Mouse (Mus musculus) kidney, adult 2 months (tissue): ENCODE measurements around the gene Taar8b. TPM values are rescaled to one million over a fixed set of nuclear protein-coding genes. Genes with fewer than 3 reads are reported as not detected.
"Not testable (repeated sequence)": the region's sequence is repeated elsewhere in the genome, so short reads cannot be mapped to it uniquely, and the experiment has no call there.

Experiments used
- DNase-seq: peaks from one replicate; pipeline ENCODE4 v3.0.0; 2021
- H3K27ac ChIP-seq: fragments of 200-500 bp; 2 replicates; pipeline ENCODE4 v1.5.1; 2012; ENCODE audit warnings: low read depth, low read length, control low read depth, inconsistent platforms; ENCODE audit not compliant: insufficient read depth
- H3K27me3 ChIP-seq: fragments of 200-500 bp; replicated peaks from 2 replicates; pipeline ENCODE4 v1.6.1; 2012; ENCODE audit warnings: mild to moderate bottlenecking, moderate library complexity, low read length, inconsistent platforms; ENCODE audit not compliant: control insufficient read depth, insufficient read depth
- H3K36me3 ChIP-seq: fragments of 200-500 bp; 2 replicates; pipeline ENCODE4 v1.6.1; 2012; ENCODE audit warnings: mild to moderate bottlenecking, moderate library complexity, low read length, inconsistent platforms; ENCODE audit not compliant: control insufficient read depth, insufficient read depth
- H3K4me1 ChIP-seq: fragments of 200-500 bp; 2 replicates; pipeline ENCODE4 v1.6.1; 2011; ENCODE audit warnings: low read length; ENCODE audit not compliant: control insufficient read depth, insufficient read depth
- H3K4me3 ChIP-seq: fragments of 200-500 bp; 2 replicates; pipeline ENCODE4 v1.5.1; 2011; ENCODE audit warnings: mild to moderate bottlenecking, low read depth, low read length, control low read depth; ENCODE audit not compliant: insufficient read depth
- CTCF ChIP-seq: fragments of 200-500 bp; conservative IDR thresholded peaks from 2 replicates; pipeline ENCODE4 v1.5.1; 2011; ENCODE audit warnings: low read depth, mild to moderate bottlenecking, control low read depth, low read length, moderate library complexity, mixed read lengths; ENCODE audit not compliant: insufficient read depth, insufficient read length
- POLR2A ChIP-seq: fragments of 200-500 bp; IDR thresholded peaks from one replicate; pipeline ENCODE4 v1.6.1; 2011; ENCODE audit warnings: low read depth, low read length, control low read depth
- WGBS: fragments of 180-500 bp; shearing (Covaris S2); methylation state at CpG from one replicate; pipeline ENCODE4 v1.1.7; 2018; 5-methylcytosine and 5-hydroxymethylcytosine counted together
- polyA plus RNA-seq: library from polyadenylated mRNA; depleted of rRNA; stranded (reverse); fragments of >200 nt; gene quantifications from 2 replicates; pipeline ENCODE4 v1.2.3, GENCODE M21; 2012

Taar8b gene
- polyA plus RNA-seq, 1 experiment, result not detected

- H3K27ac ChIP-seq, result no peak overlapping the region
- H3K27me3 ChIP-seq, result no peaks in the 10 kb centered on the region
- H3K36me3 ChIP-seq, result no peaks in the 10 kb centered on the region
- TF ChIP-seq CTCF, result no peak
- TF ChIP-seq POLR2A, result no peak
- no peak overlapping the region for H3K4me3 ChIP-seq
- WGBS, result 63% methylated on average over 3 of the region's 3 CpGs
- DNase-seq, result peak; percentile 58
- no peaks in the 10 kb centered on the region; the same call in 1 of the 2 replicates for H3K4me1 ChIP-seq
Observed at GRCm38 (mm10) chr10:24108236-24108635, 16.1 kb upstream of the Taar8b start.

GRCm38 (mm10) chr10:24107747-24108146 is 15.7 kb upstream of the Taar8b start:
- Histone ChIP-seq H3K27ac (no peak overlapping the region), H3K4me1 (no peaks in the 10 kb centered on the region; the same call in 1 of the 2 replicates), H3K27me3 (no peaks in the 10 kb centered on the region), H3K36me3 (no peaks in the 10 kb centered on the region), H3K4me3 (no peak overlapping the region)
- no peak for TF ChIP-seq POLR2A
- TF ChIP-seq CTCF, result no peak
- WGBS, result 59% methylated on average over 5 of the region's 5 CpGs
- DNase-seq, result no peak

- not testable (repeated sequence) for H3K4me1 ChIP-seq, H3K4me3 ChIP-seq, H3K27ac ChIP-seq, H3K27me3 ChIP-seq, DNase-seq, H3K36me3 ChIP-seq
- WGBS, result 7% methylated on average over 1 of the region's 1 CpGs
Observed at GRCm38 (mm10) chr10:24103299-24103698, 11.2 kb upstream of the Taar8b start.

GRCm38 (mm10) chr10:24101812-24102211 is 9.7 kb upstream of the Taar8b start, which contains the start of gene Taar8c:
TSS of gene Taar8c (minus strand) at chr10:24101912.
- 91% methylated on average over 1 of the region's 3 CpGs for WGBS
- DNase-seq, result not testable (repeated sequence)

GRCm38 (mm10) chr10:24097010-24097409 is 4.9 kb upstream of the Taar8b start:
- not testable (repeated sequence) for H3K4me1 ChIP-seq, H3K4me3 ChIP-seq, H3K36me3 ChIP-seq, H3K27ac ChIP-seq, H3K27me3 ChIP-seq
- DNase-seq, result peak; percentile 13
- WGBS, result 30% methylated on average over 2 of the region's 2 CpGs

More at GRCm38 (mm10) chr10:24101812-24102211, 9.7 kb upstream of the Taar8b start, which contains the start of gene Taar8c:
- H3K36me3 ChIP-seq, H3K4me1 ChIP-seq, H3K27ac ChIP-seq, H3K27me3 ChIP-seq, H3K4me3 ChIP-seq: not testable (repeated sequence)

- DNase-seq, result no peak
- H3K4me3 ChIP-seq, result no peak overlapping the region
- no peak for TF ChIP-seq POLR2A
- TF ChIP-seq CTCF, result no peak
- no peak overlapping the region for H3K27ac ChIP-seq
- WGBS, result 93% methylated on average over 2 of the region's 2 CpGs
- H3K4me1 ChIP-seq, result 0 out of 2 replicates have a peak, but pooled peaks cover 2% of the 10 kb centered on the region
- H3K27me3 ChIP-seq, result no peaks in the 10 kb centered on the region
- H3K36me3 ChIP-seq, result no peaks in the 10 kb centered on the region
Observed at GRCm38 (mm10) chr10:24087168-24087567, 4.9 kb downstream of the Taar8b start.

- Histone ChIP-seq H3K36me3 (no peaks in the 10 kb centered on the region), H3K27ac (no peak overlapping the region), H3K27me3 (no peaks in the 10 kb centered on the region), H3K4me1 (0 out of 2 replicates have a peak, but pooled peaks cover 2% of the 10 kb centered on the region), H3K4me3 (no peak overlapping the region)
- no peak for DNase-seq
- TF ChIP-seq POLR2A (no peak), CTCF (no peak)
- WGBS, result 60% methylated on average over 5 of the region's 5 CpGs
Observed at GRCm38 (mm10) chr10:24086555-24086954, 5.5 kb downstream of the Taar8b start.

- Histone ChIP-seq H3K27me3 (no peaks in the 10 kb centered on the region), H3K4me3 (no peak overlapping the region), H3K4me1 (0 out of 2 replicates have a peak, but pooled peaks cover 2% of the 10 kb centered on the region), H3K27ac (no peak overlapping the region), H3K36me3 (no peaks in the 10 kb centered on the region)
- WGBS, result 88% methylated on average over 5 of the region's 5 CpGs
- no peak for TF ChIP-seq CTCF
- TF ChIP-seq POLR2A, result no peak
- DNase-seq, result no peak
Observed at GRCm38 (mm10) chr10:24085936-24086335, 6.2 kb downstream of the Taar8b start.
